Mouse (Mus musculus): ENCODE results near the gene Il17rd. TPM values are rescaled to one million over a fixed set of nuclear protein-coding genes. Genes with fewer than 3 reads are reported as not detected.

Il17rd gene
- polyA plus RNA-seq, 1 experiment, result 0.99 TPM

GRCm38 (mm10) chr14:27005937-27006336 lies 32.8 kb upstream of the Il17rd start:
- Histone ChIP-seq H3K4me3 (ENCODE audit: extremely low read depth, insufficient read depth, insufficient read length) (no peak overlapping the region), H3K27ac (ENCODE audit: insufficient read depth, low read length) (no peak overlapping the region), H3K36me3 (ENCODE audit: control insufficient read depth, insufficient read depth, low read length) (no peaks in the 10 kb centered on the region), H3K4me1 (ENCODE audit: control insufficient read depth, insufficient read depth, insufficient read length) (no peaks in the 10 kb centered on the region), H3K27me3 (ENCODE audit: control insufficient read depth, insufficient read depth, low read length) (no peaks in the 10 kb centered on the region)
- DNase-seq (ENCODE audit: low read depth in 1 of 2, low spot score in 2 of 2), result no peak
- WGBS, result 79% methylated on average over 6 of the region's 6 CpGs
- TF ChIP-seq POLR2A (IDR thresholded peaks at IDR 0.05; ENCODE audit: low read depth, low read length), result no peak
- TF ChIP-seq CTCF (IDR thresholded peaks at IDR 0.05; ENCODE audit: extremely low read depth, insufficient read depth, insufficient read length, insufficient replicate concordance), result no peak

GRCm38 (mm10) chr14:27011561-27011960 lies 27.2 kb upstream of the Il17rd start:
- Histone ChIP-seq H3K27me3 (ENCODE audit: control insufficient read depth, insufficient read depth, low read length) (no peaks in the 10 kb centered on the region), H3K4me3 (ENCODE audit: extremely low read depth, insufficient read depth, insufficient read length) (no peak overlapping the region), H3K4me1 (ENCODE audit: control insufficient read depth, insufficient read depth, insufficient read length) (no peaks in the 10 kb centered on the region), H3K27ac (ENCODE audit: insufficient read depth, low read length) (no peak overlapping the region), H3K36me3 (ENCODE audit: control insufficient read depth, insufficient read depth, low read length) (no peaks in the 10 kb centered on the region)
- TF ChIP-seq POLR2A (IDR thresholded peaks at IDR 0.05; ENCODE audit: low read depth, low read length), result no peak
- no peak for TF ChIP-seq CTCF (IDR thresholded peaks at IDR 0.05; ENCODE audit: extremely low read depth, insufficient read depth, insufficient read length, insufficient replicate concordance)
- DNase-seq (ENCODE audit: low read depth in 1 of 2, low spot score in 2 of 2), result no peak
- 83% methylated on average over 5 of the region's 5 CpGs for WGBS

- no peaks in the 10 kb centered on the region for H3K36me3 ChIP-seq (ENCODE audit: control insufficient read depth, insufficient read depth, low read length)
- H3K27ac ChIP-seq (ENCODE audit: insufficient read depth, low read length), result no peak overlapping the region
- H3K27me3 ChIP-seq (ENCODE audit: control insufficient read depth, insufficient read depth, low read length), result no peaks in the 10 kb centered on the region
- H3K4me1 ChIP-seq (ENCODE audit: control insufficient read depth, insufficient read depth, insufficient read length), result no peaks in the 10 kb centered on the region
- no peak overlapping the region for H3K4me3 ChIP-seq (ENCODE audit: extremely low read depth, insufficient read depth, insufficient read length)
- WGBS, result 84% methylated on average over 4 of the region's 4 CpGs
- DNase-seq (ENCODE audit: low read depth in 1 of 2, low spot score in 2 of 2), result no peak
- no peak for TF ChIP-seq POLR2A (IDR thresholded peaks at IDR 0.05; ENCODE audit: low read depth, low read length)
- TF ChIP-seq CTCF (IDR thresholded peaks at IDR 0.05; ENCODE audit: extremely low read depth, insufficient read depth, insufficient read length, insufficient replicate concordance), result no peak
These were observed 25.1 kb upstream of the Il17rd start for GRCm38 (mm10) chr14:27013658-27014057.

GRCm38 (mm10) chr14:27017936-27018335 lies 20.8 kb upstream of the Il17rd start:
- Histone ChIP-seq H3K4me3 (ENCODE audit: extremely low read depth, insufficient read depth, insufficient read length) (no peak overlapping the region), H3K27me3 (ENCODE audit: control insufficient read depth, insufficient read depth, low read length) (no peaks in the 10 kb centered on the region), H3K36me3 (ENCODE audit: control insufficient read depth, insufficient read depth, low read length) (no peaks in the 10 kb centered on the region), H3K27ac (ENCODE audit: insufficient read depth, low read length) (no peak overlapping the region), H3K4me1 (ENCODE audit: control insufficient read depth, insufficient read depth, insufficient read length) (no peaks in the 10 kb centered on the region)
- no peak for DNase-seq (ENCODE audit: low read depth in 1 of 2, low spot score in 2 of 2)
- TF ChIP-seq POLR2A (IDR thresholded peaks at IDR 0.05; ENCODE audit: low read depth, low read length) (no peak), CTCF (IDR thresholded peaks at IDR 0.05; ENCODE audit: extremely low read depth, insufficient read depth, insufficient read length, insufficient replicate concordance) (no peak)
- WGBS, result 55% methylated on average over 2 of the region's 2 CpGs

GRCm38 (mm10) chr14:27019850-27020249 lies 18.9 kb upstream of the Il17rd start:
- Histone ChIP-seq H3K27me3 (ENCODE audit: control insufficient read depth, insufficient read depth, low read length) (no peaks in the 10 kb centered on the region), H3K36me3 (ENCODE audit: control insufficient read depth, insufficient read depth, low read length) (no peaks in the 10 kb centered on the region), H3K4me3 (ENCODE audit: extremely low read depth, insufficient read depth, insufficient read length) (no peak overlapping the region), H3K27ac (ENCODE audit: insufficient read depth, low read length) (no peak overlapping the region), H3K4me1 (ENCODE audit: control insufficient read depth, insufficient read depth, insufficient read length) (no peaks in the 10 kb centered on the region)
- no peak for DNase-seq (ENCODE audit: low read depth in 1 of 2, low spot score in 2 of 2)
- TF ChIP-seq CTCF (IDR thresholded peaks at IDR 0.05; ENCODE audit: extremely low read depth, insufficient read depth, insufficient read length, insufficient replicate concordance) (no peak), POLR2A (IDR thresholded peaks at IDR 0.05; ENCODE audit: low read depth, low read length) (no peak)
- 90% methylated on average over 14 of the region's 14 CpGs for WGBS

GRCm38 (mm10) chr14:27022876-27023275 lies 15.9 kb upstream of the Il17rd start:
- 49% methylated on average over 11 of the region's 11 CpGs for whole genome bisulfite sequencing
- H3K4me3 ChIP-seq (ENCODE audit: extremely low read depth, insufficient read depth, insufficient read length), result no peak overlapping the region
- H3K27ac ChIP-seq (ENCODE audit: insufficient read depth, low read length), result no peak overlapping the region
- H3K36me3 ChIP-seq (ENCODE audit: control insufficient read depth, insufficient read depth, low read length), result no peaks in the 10 kb centered on the region
- H3K27me3 ChIP-seq (ENCODE audit: control insufficient read depth, insufficient read depth, low read length), result no peaks in the 10 kb centered on the region
- no peaks in the 10 kb centered on the region for H3K4me1 ChIP-seq (ENCODE audit: control insufficient read depth, insufficient read depth, insufficient read length)
- peak; percentile 81; the same call in 1 of the 2 replicates for TF ChIP-seq CTCF (IDR thresholded peaks at IDR 0.05; ENCODE audit: extremely low read depth, insufficient read depth, insufficient read length, insufficient replicate concordance)
- no peak for TF ChIP-seq POLR2A (IDR thresholded peaks at IDR 0.05; ENCODE audit: low read depth, low read length)
- DNase-seq (ENCODE audit: low read depth in 1 of 2, low spot score in 2 of 2), result peak; percentile 34 to 52

GRCm38 (mm10) chr14:27024664-27025063 lies 14.1 kb upstream of the Il17rd start:
- no peaks in the 10 kb centered on the region for H3K36me3 ChIP-seq (ENCODE audit: control insufficient read depth, insufficient read depth, low read length)
- 50% methylated on average over 4 of the region's 4 CpGs for WGBS
- no peak for DNase-seq (ENCODE audit: low read depth in 1 of 2, low spot score in 2 of 2)
- no peaks in the 10 kb centered on the region for H3K27me3 ChIP-seq (ENCODE audit: control insufficient read depth, insufficient read depth, low read length)
- H3K4me3 ChIP-seq (ENCODE audit: extremely low read depth, insufficient read depth, insufficient read length), result no peak overlapping the region
- no peak for TF ChIP-seq POLR2A (IDR thresholded peaks at IDR 0.05; ENCODE audit: low read depth, low read length)
- no peak for TF ChIP-seq CTCF (IDR thresholded peaks at IDR 0.05; ENCODE audit: extremely low read depth, insufficient read depth, insufficient read length, insufficient replicate concordance)
- no peak overlapping the region for H3K27ac ChIP-seq (ENCODE audit: insufficient read depth, low read length)
- no peaks in the 10 kb centered on the region for H3K4me1 ChIP-seq (ENCODE audit: control insufficient read depth, insufficient read depth, insufficient read length)

Measured in spleen, adult 2 months (tissue).